Mouse (Mus musculus) stomach, embryonic 16.5 days (tissue): ENCODE data around the gene Tex11. TPM values are rescaled to one million over a fixed set of nuclear protein-coding genes. Genes with fewer than 3 reads are reported as not detected.

Experiments used
- ATAC-seq: fragments of 200-750 bp; cut with Nextera tagmentation; 2 replicates; pipeline ENCODE4 v1.8.0; 2017; ENCODE audit warnings: moderate number of reproducible peaks, moderate TSS enrichment; ENCODE audit not compliant: insufficient read depth, low FRiP score
- H3K27ac ChIP-seq: fragments of 300-500 bp; sonication (generic); 2 replicates; pipeline ENCODE4 v1.5.1; 2014; ENCODE audit warnings: low read length
- H3K27me3 ChIP-seq: fragments of 300-500 bp; sonication (generic); 2 replicates; pipeline ENCODE4 v1.6.1; 2014; ENCODE audit warnings: low read length, control low read depth, mixed read lengths; ENCODE audit not compliant: control insufficient read depth, insufficient read depth
- H3K36me3 ChIP-seq: fragments of 300-500 bp; sonication (generic); 2 replicates; pipeline ENCODE4 v1.6.1; 2014; ENCODE audit warnings: low read length; ENCODE audit not compliant: control insufficient read depth, insufficient read depth
- H3K4me1 ChIP-seq: fragments of 300-500 bp; sonication (generic); 2 replicates; pipeline ENCODE4 v1.6.1; 2014; ENCODE audit warnings: low read length, control low read depth, mixed read lengths; ENCODE audit not compliant: control insufficient read depth, insufficient read depth
- H3K4me2 ChIP-seq: fragments of 300-500 bp; sonication (generic); 2 replicates; pipeline ENCODE4 v1.6.1; 2014; ENCODE audit warnings: low read depth, low read length, mixed read lengths
- H3K4me3 ChIP-seq: fragments of 300-500 bp; sonication (generic); replicated peaks from 2 replicates; pipeline ENCODE4 v1.5.1; 2014; ENCODE audit warnings: mild to moderate bottlenecking, low read length
- H3K9ac ChIP-seq: fragments of 300-500 bp; sonication (generic); 2 replicates; pipeline ENCODE4 v1.6.1; 2014; ENCODE audit warnings: low read length
- H3K9me3 ChIP-seq: fragments of 300-500 bp; sonication (generic); replicated peaks from 2 replicates; pipeline ENCODE4 v1.6.1; 2016; ENCODE audit warnings: low read length, control low read depth; ENCODE audit not compliant: control insufficient read depth
- WGBS: fragments of 180-500 bp; shearing (Covaris S2); extraction: QIAGEN DNeasy Blood & Tissue Kit; methylation state at CpG from one replicate; pipeline ENCODE4 v1.1.7; 2014; 5-methylcytosine and 5-hydroxymethylcytosine counted together
- polyA plus RNA-seq: library from polyadenylated mRNA; unstranded; fragments of >200 nt; fragmentation: Nextera tagmentation; extraction: Ambion mirVana; gene quantifications from 2 replicates; pipeline ENCODE4 v1.2.1, GENCODE M21; 2015

Gene Tex11
- polyA plus RNA-seq, 1 experiment from 2014 or later = 0.13 TPM

GRCm38 (mm10) chrX:100821149-100821548 lies 238.3 kb downstream of the Tex11 start:
- no peak overlapping the region for H3K4me2 ChIP-seq
- 61% methylated on average over 1 of the region's 1 CpGs for WGBS
- no peak for ATAC-seq
- H3K9me3 ChIP-seq = no peaks in the 10 kb centered on the region
- H3K4me1 ChIP-seq = no peaks in the 10 kb centered on the region
- no peaks in the 10 kb centered on the region; the same call in 1 of the 2 replicates for H3K27me3 ChIP-seq
- no peak overlapping the region for H3K9ac ChIP-seq
- H3K4me3 ChIP-seq = no peak overlapping the region
- no peaks in the 10 kb centered on the region for H3K36me3 ChIP-seq
- H3K27ac ChIP-seq = no peak overlapping the region

- Histone ChIP-seq H3K27ac (no peak overlapping the region), H3K36me3 (no peaks in the 10 kb centered on the region; the same call in 1 of the 2 replicates), H3K4me2 (no peak overlapping the region), H3K4me1 (no peaks in the 10 kb centered on the region), H3K4me3 (no peak overlapping the region), H3K9ac (no peak overlapping the region), H3K27me3 (no peaks in the 10 kb centered on the region; the same call in 1 of the 2 replicates), H3K9me3 (no peaks in the 10 kb centered on the region)
- ATAC-seq = no peak
- 80% methylated on average over 9 of the region's 9 CpGs for WGBS
Measured at GRCm38 (mm10) chrX:100818681-100819080, 240.8 kb downstream of the Tex11 start.

- Histone ChIP-seq H3K27me3 (no peaks in the 10 kb centered on the region; the same call in 1 of the 2 replicates), H3K9me3 (no peaks in the 10 kb centered on the region), H3K9ac (no peak overlapping the region), H3K27ac (no peak overlapping the region), H3K4me1 (no peaks in the 10 kb centered on the region), H3K4me3 (no peak overlapping the region), H3K36me3 (peaks cover 5% of the 10 kb centered on the region), H3K4me2 (no peak overlapping the region)
- ATAC-seq = no peak
- WGBS = 80% methylated on average over 7 of the region's 7 CpGs
Measured at GRCm38 (mm10) chrX:100815766-100816165, 243.7 kb downstream of the Tex11 start.

GRCm38 (mm10) chrX:100814139-100814538 lies 245.3 kb downstream of the Tex11 start:
- Histone ChIP-seq H3K9ac (no peak overlapping the region), H3K36me3 (peaks cover 5% of the 10 kb centered on the region), H3K4me1 (no peaks in the 10 kb centered on the region), H3K4me3 (no peak overlapping the region), H3K27ac (no peak overlapping the region), H3K9me3 (no peaks in the 10 kb centered on the region), H3K4me2 (no peak overlapping the region), H3K27me3 (no peaks in the 10 kb centered on the region; the same call in 1 of the 2 replicates)
- no peak for ATAC-seq
- WGBS = 90% methylated on average over 8 of the region's 8 CpGs

GRCm38 (mm10) chrX:100811129-100811528 lies 248.3 kb downstream of the Tex11 start:
- ATAC-seq = no peak
- Histone ChIP-seq H3K27ac (no peak overlapping the region), H3K9me3 (no peaks in the 10 kb centered on the region), H3K4me2 (no peak overlapping the region), H3K27me3 (no peaks in the 10 kb centered on the region; the same call in 1 of the 2 replicates), H3K4me1 (no peaks in the 10 kb centered on the region), H3K4me3 (no peak overlapping the region), H3K36me3 (peaks cover 5% of the 10 kb centered on the region), H3K9ac (no peak overlapping the region)
- WGBS = 85% methylated on average over 4 of the region's 4 CpGs

- peaks cover 10% of the 10 kb centered on the region; the same call in 1 of the 2 replicates for H3K4me1 ChIP-seq
- peak; percentile 77; the same call in 1 of the 2 replicates for ATAC-seq
- no peak overlapping the region for H3K9ac ChIP-seq
- H3K4me3 ChIP-seq = no peak overlapping the region
- H3K4me2 ChIP-seq = peak overlapping the region; percentile 25; the same call in 1 of the 2 replicates
- WGBS = 63% methylated on average over 6 of the region's 6 CpGs
- H3K27ac ChIP-seq = peak overlapping the region; percentile 83
- no peaks in the 10 kb centered on the region for H3K36me3 ChIP-seq
- H3K27me3 ChIP-seq = no peaks in the 10 kb centered on the region
- no peaks in the 10 kb centered on the region for H3K9me3 ChIP-seq
Measured at GRCm38 (mm10) chrX:100802034-100802433, 257.4 kb downstream of the Tex11 start.

GRCm38 (mm10) chrX:100800643-100801042 lies 258.8 kb downstream of the Tex11 start:
- H3K36me3 ChIP-seq = no peaks in the 10 kb centered on the region
- no peak overlapping the region for H3K9ac ChIP-seq
- H3K4me1 ChIP-seq = peaks cover 10% of the 10 kb centered on the region; the same call in 1 of the 2 replicates
- no peak overlapping the region for H3K4me2 ChIP-seq
- no peak for ATAC-seq
- H3K9me3 ChIP-seq = no peaks in the 10 kb centered on the region
- H3K27me3 ChIP-seq = no peaks in the 10 kb centered on the region; the same call in 1 of the 2 replicates
- peak overlapping the region; percentile 7; the same call in 1 of the 2 replicates for H3K27ac ChIP-seq
- H3K4me3 ChIP-seq = no peak overlapping the region
- WGBS = 28% methylated on average over 2 of the region's 2 CpGs

GRCm38 (mm10) chrX:100797851-100798527 lies 261.5 kb downstream of the Tex11 start:
- H3K27ac ChIP-seq = peak overlapping the region; percentile 52; the same call in 1 of the 2 replicates

GRCm38 (mm10) chrX:100797370-100797769 lies 262.1 kb downstream of the Tex11 start:
- H3K36me3 ChIP-seq = no peaks in the 10 kb centered on the region
- WGBS = 68% methylated on average over 4 of the region's 4 CpGs
- H3K4me3 ChIP-seq = no peak overlapping the region
- H3K4me2 ChIP-seq = no peak overlapping the region
- H3K9ac ChIP-seq = no peak overlapping the region
- ATAC-seq = no peak
- H3K27me3 ChIP-seq = no peaks in the 10 kb centered on the region; the same call in 1 of the 2 replicates
- peaks cover 13% of the 10 kb centered on the region; the same call in 1 of the 2 replicates for H3K4me1 ChIP-seq
- peak overlapping the region; percentile 52; the same call in 1 of the 2 replicates for H3K27ac ChIP-seq
- H3K9me3 ChIP-seq = no peaks in the 10 kb centered on the region

More at GRCm38 (mm10) chrX:100797851-100798527, 261.5 kb downstream of the Tex11 start:
- H3K36me3 ChIP-seq = no peaks in the 10 kb centered on the region
- H3K4me3 ChIP-seq = no peak overlapping the region
- H3K4me2 ChIP-seq = no peak overlapping the region
- H3K27me3 ChIP-seq = no peaks in the 10 kb centered on the region; the same call in 1 of the 2 replicates
- peaks cover 13% of the 10 kb centered on the region; the same call in 1 of the 2 replicates for H3K4me1 ChIP-seq
- ATAC-seq = no peak
- 74% methylated on average over 7 of the region's 7 CpGs for WGBS
- no peak overlapping the region for H3K9ac ChIP-seq
- no peaks in the 10 kb centered on the region for H3K9me3 ChIP-seq
